Mouse (Mus musculus) heart, embryonic 16.5 days (tissue): ENCODE data around the gene Mccc2. TPM values are rescaled to one million over a fixed set of nuclear protein-coding genes. Genes with fewer than 3 reads are reported as not detected.

Experiments used
- ATAC-seq: fragments of 200-750 bp; cut with Nextera tagmentation; replicated peaks from 2 replicates; pipeline ENCODE4 v1.8.0; 2017; ENCODE audit warnings: moderate number of reproducible peaks; ENCODE audit not compliant: insufficient read depth, low FRiP score; ENCODE audit errors: extremely low read depth
- H3K27ac ChIP-seq: fragments of 300-500 bp; sonication (generic); 2 replicates; pipeline ENCODE4 v1.5.1; 2014; ENCODE audit warnings: mild to moderate bottlenecking, low read length, control low read depth, moderate library complexity
- H3K27me3 ChIP-seq: fragments of 300-500 bp; sonication (generic); 2 replicates; pipeline ENCODE4 v1.6.1; 2014; ENCODE audit warnings: low read length, mixed read lengths; ENCODE audit not compliant: control insufficient read depth, insufficient read depth
- H3K36me3 ChIP-seq: fragments of 300-500 bp; sonication (generic); 2 replicates; pipeline ENCODE4 v1.6.1; 2014; ENCODE audit not compliant: control insufficient read depth, insufficient read depth
- H3K4me1 ChIP-seq: fragments of 300-500 bp; sonication (generic); 2 replicates; pipeline ENCODE4 v1.6.1; 2014; ENCODE audit warnings: low read length, mixed read lengths; ENCODE audit not compliant: control insufficient read depth, insufficient read depth
- H3K4me2 ChIP-seq: fragments of 300-500 bp; sonication (generic); 2 replicates; pipeline ENCODE4 v1.6.1; 2014; ENCODE audit warnings: low read depth, mild to moderate bottlenecking, control low read depth, low read length
- H3K4me3 ChIP-seq: fragments of 300-500 bp; sonication (generic); 2 replicates; pipeline ENCODE4 v1.5.1; 2014; ENCODE audit warnings: mild to moderate bottlenecking, control low read depth, low read length
- H3K9ac ChIP-seq: fragments of 300-500 bp; sonication (generic); 2 replicates; pipeline ENCODE4 v1.6.1; 2014; ENCODE audit warnings: low read length, control low read depth
- H3K9me3 ChIP-seq: fragments of 300-500 bp; sonication (generic); replicated peaks from 2 replicates; pipeline ENCODE4 v1.6.1; 2016; ENCODE audit warnings: low read length; ENCODE audit not compliant: control insufficient read depth
- WGBS: fragments of 180-500 bp; shearing (Covaris S2); extraction: QIAGEN DNeasy Blood & Tissue Kit; methylation state at CpG from one replicate; pipeline ENCODE4 v1.1.7; 2014; 5-methylcytosine and 5-hydroxymethylcytosine counted together
- polyA plus RNA-seq: library from polyadenylated mRNA; unstranded; fragments of >200 nt; fragmentation: Nextera tagmentation; extraction: Ambion mirVana; gene quantifications from 2 replicates; pipeline ENCODE4 v1.2.1, GENCODE M21; 2015

Mccc2 gene
- polyA plus RNA-seq, 1 experiment from 2014 or later: 33.4 TPM

DNA sequence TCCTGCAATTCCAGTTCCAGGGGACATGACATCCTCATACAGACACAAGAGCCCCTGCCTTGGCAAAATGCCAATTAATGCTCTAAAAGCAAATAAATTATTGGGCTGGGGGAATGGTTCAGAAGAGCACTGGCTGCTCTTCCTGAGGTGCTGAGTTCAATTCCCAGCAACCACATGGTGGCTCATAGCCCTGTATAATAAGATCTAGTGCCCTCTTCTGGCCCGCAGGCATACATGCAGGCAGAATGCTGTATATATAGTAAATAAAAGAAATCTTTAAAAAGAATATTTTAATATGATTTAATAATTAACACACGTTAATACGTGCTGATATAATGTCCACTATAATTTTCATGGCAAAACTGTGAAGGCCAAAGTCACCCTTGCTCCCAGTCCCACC is 17.3 kb downstream of the Mccc2 start:
- H3K4me3 ChIP-seq: no peak overlapping the region
- H3K4me2 ChIP-seq: no peak overlapping the region
- H3K4me1 ChIP-seq: no peaks in the 10 kb centered on the region
- WGBS: 90% methylated on average over 3 of the region's 3 CpGs
- no peak overlapping the region for H3K9ac ChIP-seq
- H3K27me3 ChIP-seq: no peaks in the 10 kb centered on the region
- no peak overlapping the region for H3K27ac ChIP-seq
- no peaks in the 10 kb centered on the region for H3K9me3 ChIP-seq
- ATAC-seq: no peak
- no peaks in the 10 kb centered on the region for H3K36me3 ChIP-seq

GRCm38 (mm10) chr13:99989592-99989991 is 25.8 kb downstream of the Mccc2 start:
- H3K4me2 ChIP-seq: no peak overlapping the region
- ATAC-seq: no peak

GRCm38 (mm10) chr13:99983320-99983719 is 32.1 kb downstream of the Mccc2 start:
- 93% methylated on average over 1 of the region's 1 CpGs for WGBS
- ATAC-seq: no peak
- H3K36me3 ChIP-seq: peaks cover 4% of the 10 kb centered on the region; the same call in 1 of the 2 replicates

More at GRCm38 (mm10) chr13:99989592-99989991, 25.8 kb downstream of the Mccc2 start:
- Histone ChIP-seq H3K27ac (no peak overlapping the region), H3K9ac (no peak overlapping the region), H3K4me3 (no peak overlapping the region), H3K27me3 (no peaks in the 10 kb centered on the region), H3K4me1 (no peaks in the 10 kb centered on the region), H3K36me3 (peaks cover 7% of the 10 kb centered on the region; the same call in 1 of the 2 replicates), H3K9me3 (no peaks in the 10 kb centered on the region)
- 91% methylated on average over 4 of the region's 4 CpGs for WGBS

DNA sequence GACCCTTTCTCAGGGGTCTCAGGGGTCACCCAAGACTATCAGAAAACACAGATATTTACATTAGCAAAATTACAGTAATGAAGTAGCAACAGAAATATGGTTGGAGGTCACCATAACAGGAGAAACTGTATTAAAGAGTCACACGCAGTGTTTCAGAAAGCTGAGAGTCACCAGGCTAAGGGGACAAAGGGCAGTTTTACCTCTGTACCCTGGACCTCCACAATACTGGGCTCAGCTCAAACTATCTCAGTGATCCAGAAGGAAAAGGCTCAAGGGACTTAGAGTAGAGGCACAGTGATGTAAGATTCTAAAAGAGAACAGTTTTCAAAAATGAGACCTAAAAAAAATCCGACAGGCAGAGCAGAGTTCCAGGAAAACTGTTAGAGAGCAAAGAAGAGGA is 36.0 kb downstream of the Mccc2 start:
- Histone ChIP-seq H3K27ac (no peak overlapping the region), H3K9ac (no peak overlapping the region), H3K4me2 (no peak overlapping the region), H3K36me3 (peaks cover 6% of the 10 kb centered on the region; the same call in 1 of the 2 replicates), H3K4me1 (no peaks in the 10 kb centered on the region), H3K9me3 (no peaks in the 10 kb centered on the region), H3K4me3 (no peak overlapping the region), H3K27me3 (no peaks in the 10 kb centered on the region)
- ATAC-seq: no peak
- WGBS: 46% methylated on average over 2 of the region's 2 CpGs

More at GRCm38 (mm10) chr13:99983320-99983719, 32.1 kb downstream of the Mccc2 start:
- H3K27ac ChIP-seq: no peak overlapping the region
- H3K27me3 ChIP-seq: no peaks in the 10 kb centered on the region
- no peaks in the 10 kb centered on the region for H3K4me1 ChIP-seq
- no peak overlapping the region for H3K9ac ChIP-seq
- H3K9me3 ChIP-seq: no peaks in the 10 kb centered on the region
- no peak overlapping the region for H3K4me3 ChIP-seq
- no peak overlapping the region for H3K4me2 ChIP-seq

DNA sequence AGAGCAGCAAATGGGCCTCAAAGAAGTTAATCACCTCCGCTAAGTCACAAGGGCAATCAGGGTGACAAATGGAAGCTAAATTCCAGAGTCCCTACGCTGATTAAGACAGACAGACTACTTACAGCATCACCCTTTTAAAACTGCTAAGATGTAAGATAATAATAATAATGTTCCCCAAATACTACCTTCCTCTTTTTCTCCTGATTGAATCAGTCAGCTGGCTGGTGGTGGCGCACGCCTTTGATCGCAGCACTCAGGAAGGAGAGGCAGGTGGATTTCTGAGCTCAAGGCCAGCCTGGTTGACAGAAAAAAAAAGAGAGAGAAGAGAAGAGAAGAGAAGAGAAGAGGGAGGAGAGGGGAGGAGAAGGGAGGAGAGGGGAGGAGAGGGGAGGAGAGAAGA is 45.4 kb downstream of the Mccc2 start:
- no peak overlapping the region for H3K4me3 ChIP-seq
- H3K27me3 ChIP-seq: no peaks in the 10 kb centered on the region
- no peaks in the 10 kb centered on the region for H3K9me3 ChIP-seq
- no peak overlapping the region for H3K4me2 ChIP-seq
- ATAC-seq: no peak
- H3K4me1 ChIP-seq: no peaks in the 10 kb centered on the region
- no peak overlapping the region for H3K9ac ChIP-seq
- H3K27ac ChIP-seq: no peak overlapping the region
- WGBS: 70% methylated on average over 5 of the region's 5 CpGs
- H3K36me3 ChIP-seq: peaks cover 12% of the 10 kb centered on the region

DNA sequence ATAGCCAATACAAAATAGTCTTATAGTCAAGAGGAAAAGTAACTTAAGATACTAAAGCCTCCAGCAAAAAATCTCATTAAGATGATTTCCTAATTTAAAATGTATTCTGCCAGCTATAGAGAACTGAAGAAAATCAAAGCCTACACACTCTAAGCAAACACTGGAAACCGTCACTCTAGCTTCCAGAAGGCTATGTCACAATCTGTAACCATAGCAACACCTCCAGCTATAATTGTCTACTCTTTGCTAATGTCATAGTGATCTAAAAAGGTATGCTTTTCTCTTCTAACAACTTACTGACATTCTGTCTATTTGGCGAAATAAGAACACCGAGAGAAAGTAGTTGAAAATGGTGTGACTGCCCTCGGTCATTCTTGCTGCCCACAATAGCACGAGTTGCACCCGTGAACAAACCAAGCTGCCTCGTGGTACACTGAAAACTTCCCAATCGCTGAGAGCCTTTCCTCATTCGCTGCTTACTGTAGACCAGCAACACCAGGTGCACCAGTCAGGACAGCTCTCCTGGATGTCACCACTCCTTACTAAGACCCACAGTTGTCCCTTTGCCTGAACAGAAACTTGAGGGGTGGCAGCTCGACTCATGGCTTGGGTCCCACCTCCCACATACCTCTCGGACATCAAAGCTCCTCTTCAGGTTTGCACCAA is 48.3 kb downstream of the Mccc2 start:
- H3K36me3 ChIP-seq: peaks cover 12% of the 10 kb centered on the region
- H3K4me3 ChIP-seq: no peak overlapping the region
- no peaks in the 10 kb centered on the region for H3K4me1 ChIP-seq
- WGBS: 87% methylated on average over 11 of the region's 11 CpGs
- H3K27me3 ChIP-seq: no peaks in the 10 kb centered on the region
- H3K9me3 ChIP-seq: no peaks in the 10 kb centered on the region
- H3K27ac ChIP-seq: no peak overlapping the region
- no peak overlapping the region for H3K4me2 ChIP-seq
- no peak for ATAC-seq
- no peak overlapping the region for H3K9ac ChIP-seq

DNA sequence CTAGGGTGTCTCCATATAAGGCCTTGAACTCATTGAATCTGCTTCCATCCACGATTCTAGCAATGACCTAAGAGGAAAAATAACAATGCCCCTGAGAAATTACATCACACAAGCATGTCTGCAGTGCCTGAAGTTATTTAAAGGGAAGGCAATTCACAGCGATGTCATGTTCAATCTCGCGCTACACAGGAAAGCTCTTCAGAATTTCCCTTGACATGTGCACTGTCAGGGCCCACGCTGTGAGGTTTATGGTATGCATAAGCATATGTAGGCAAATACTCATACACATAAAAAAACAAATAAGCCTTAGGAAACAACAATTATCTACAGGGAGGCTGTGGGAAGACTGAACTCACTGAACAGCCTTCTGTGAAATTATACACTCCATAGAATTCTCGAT is 51.6 kb downstream of the Mccc2 start:
- no peak overlapping the region for H3K9ac ChIP-seq
- no peaks in the 10 kb centered on the region for H3K4me1 ChIP-seq
- WGBS: 64% methylated on average over 6 of the region's 6 CpGs
- no peak overlapping the region for H3K27ac ChIP-seq
- H3K27me3 ChIP-seq: no peaks in the 10 kb centered on the region
- no peak for ATAC-seq
- H3K9me3 ChIP-seq: no peaks in the 10 kb centered on the region
- no peak overlapping the region for H3K4me2 ChIP-seq
- H3K4me3 ChIP-seq: no peak overlapping the region
- H3K36me3 ChIP-seq: peaks cover 7% of the 10 kb centered on the region; the same call in 1 of the 2 replicates

DNA sequence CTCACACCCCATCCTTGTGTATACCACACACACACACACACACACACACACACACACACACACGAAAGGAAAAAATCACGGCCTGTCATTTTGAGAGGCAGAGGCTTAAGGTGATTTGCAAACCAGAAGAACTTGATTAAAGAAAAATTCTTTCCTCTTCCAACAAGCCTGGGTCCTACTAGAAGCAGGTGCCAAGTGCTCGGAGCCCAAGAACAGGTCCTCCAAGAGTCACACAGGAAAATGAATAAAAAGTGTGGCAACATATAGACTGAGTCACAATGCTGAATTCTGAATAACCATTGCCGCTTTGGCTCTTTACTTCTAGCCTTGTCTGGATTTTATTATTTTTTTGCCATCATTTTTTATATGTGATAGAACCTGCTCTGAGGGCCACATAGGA is 53.8 kb downstream of the Mccc2 start:
- ATAC-seq: no peak
- peaks cover 12% of the 10 kb centered on the region for H3K36me3 ChIP-seq
- H3K27me3 ChIP-seq: no peaks in the 10 kb centered on the region
- H3K9me3 ChIP-seq: peaks cover 2% of the 10 kb centered on the region
- H3K4me1 ChIP-seq: no peaks in the 10 kb centered on the region
- H3K9ac ChIP-seq: no peak overlapping the region
- H3K4me2 ChIP-seq: no peak overlapping the region
- H3K27ac ChIP-seq: no peak overlapping the region
- 87% methylated on average over 4 of the region's 4 CpGs for WGBS
- no peak overlapping the region for H3K4me3 ChIP-seq

DNA sequence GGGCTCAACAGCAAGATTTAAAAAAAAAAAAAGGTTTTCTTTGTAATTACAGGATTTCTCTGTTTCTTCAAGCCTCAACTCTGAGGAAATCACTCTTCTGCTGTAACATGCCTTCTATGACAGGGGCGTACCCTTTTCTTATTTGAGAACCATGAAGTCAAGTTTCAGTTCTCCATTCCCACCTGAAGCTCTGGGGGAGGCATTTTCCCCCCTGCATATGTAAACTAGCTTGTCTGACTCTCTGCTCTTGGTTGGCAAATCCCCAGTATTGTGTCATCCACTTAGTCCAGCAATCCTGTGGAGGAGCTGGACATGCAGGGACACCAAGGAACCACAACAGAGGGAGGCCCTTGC is 59.9 kb downstream of the Mccc2 start:
- no peak overlapping the region for H3K4me2 ChIP-seq
- H3K27me3 ChIP-seq: no peaks in the 10 kb centered on the region
- H3K27ac ChIP-seq: no peak overlapping the region
- no peak for ATAC-seq
- H3K9me3 ChIP-seq: peaks cover 7% of the 10 kb centered on the region
- no peak overlapping the region for H3K9ac ChIP-seq
- WGBS: 85% methylated on average over 1 of the region's 1 CpGs
- no peaks in the 10 kb centered on the region for H3K4me1 ChIP-seq
- peaks cover 23% of the 10 kb centered on the region for H3K36me3 ChIP-seq
- H3K4me3 ChIP-seq: no peak overlapping the region
